Mouse (Mus musculus) liver, embryonic 14.5 days (tissue): ENCODE data around the gene Cela3a.

ENCODE experiments used
- CTCF ChIP-seq: IDR thresholded peaks from 2 replicates; pipeline ENCODE4 v1.5.1; 2016; ENCODE audit warnings: antibody characterized with exemption, low read depth, control low read depth
- EP300 ChIP-seq: IDR thresholded peaks from 2 replicates; pipeline ENCODE4 v1.6.1; 2016; ENCODE audit warnings: antibody characterized with exemption, low read depth

DNA sequence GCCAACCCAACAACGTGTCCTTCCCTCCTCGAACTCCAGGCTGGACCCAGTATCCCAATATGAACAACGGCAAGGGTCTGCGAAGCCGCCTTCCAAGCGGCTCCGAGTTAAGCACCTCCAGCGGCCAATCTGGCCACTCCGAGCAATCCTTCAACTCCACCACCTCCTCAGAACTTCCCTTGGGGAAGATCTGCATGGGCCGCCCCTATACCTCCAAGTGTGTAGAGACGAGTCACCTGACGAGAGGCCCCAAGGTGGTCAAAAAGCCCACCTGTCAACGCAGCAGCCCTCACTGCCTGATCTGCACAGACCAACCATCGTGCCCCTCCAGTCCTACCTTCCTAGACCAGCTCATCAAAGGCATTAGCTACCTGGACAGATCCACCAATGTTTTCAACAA is 45.0 kb upstream of the Cela3a start:
- no peak for TF ChIP-seq CTCF
- no peak for TF ChIP-seq EP300
